Mouse (Mus musculus) forebrain, postnatal 0 days (tissue): ENCODE results near the gene Il17ra. TPM values are rescaled to one million over a fixed set of nuclear protein-coding genes. Genes with fewer than 3 reads are reported as not detected.

ENCODE experiments used
- ATAC-seq: fragments of 200-750 bp; cut with Nextera tagmentation; 2 replicates; pipeline ENCODE4 v1.8.0; 2017; ENCODE audit warnings: mild to moderate bottlenecking, moderate library complexity
- DNase-seq: peaks from one replicate; pipeline ENCODE4 v3.0.0-alpha.2; 2015
- H3K27ac ChIP-seq: fragments of 300-500 bp; sonication (generic); 2 replicates; pipeline ENCODE4 v1.5.1; 2014; ENCODE audit warnings: low read depth, mild to moderate bottlenecking, antibody characterized with exemption, low read length, moderate library complexity, mixed read lengths
- H3K27me3 ChIP-seq: fragments of 300-500 bp; sonication (generic); 2 replicates; pipeline ENCODE4 v1.6.1; 2014; ENCODE audit warnings: mild to moderate bottlenecking, low read length, mixed read lengths; ENCODE audit not compliant: insufficient read depth
- H3K36me3 ChIP-seq: fragments of 300-500 bp; sonication (generic); 2 replicates; pipeline ENCODE4 v1.6.1; 2014; ENCODE audit warnings: mild to moderate bottlenecking, moderate library complexity; ENCODE audit not compliant: insufficient read depth
- H3K4me1 ChIP-seq: fragments of 300-500 bp; sonication (generic); 2 replicates; pipeline ENCODE4 v1.6.1; 2014; ENCODE audit warnings: antibody characterized with exemption; ENCODE audit not compliant: insufficient read depth
- H3K4me2 ChIP-seq: fragments of 300-500 bp; sonication (generic); 2 replicates; pipeline ENCODE4 v1.6.1; 2014; ENCODE audit warnings: low read depth, mild to moderate bottlenecking, moderate library complexity
- H3K4me3 ChIP-seq: fragments of 300-500 bp; sonication (generic); 2 replicates; pipeline ENCODE4 v1.5.1; 2014; ENCODE audit warnings: low read depth, low read length, mixed read lengths
- H3K9ac ChIP-seq: fragments of 300-500 bp; sonication (generic); 2 replicates; pipeline ENCODE4 v1.6.1; 2014; ENCODE audit warnings: mild to moderate bottlenecking
- H3K9me3 ChIP-seq: fragments of 300-500 bp; sonication (generic); 2 replicates; pipeline ENCODE4 v1.6.1; 2016; ENCODE audit warnings: low read length
- CTCF ChIP-seq: sonication (generic); IDR thresholded peaks from 2 replicates; pipeline ENCODE4 v1.5.1; 2016; ENCODE audit warnings: antibody characterized with exemption, control low read depth, low read depth
- WGBS: fragments of 180-500 bp; shearing (Covaris S2); extraction: QIAGEN DNeasy Blood & Tissue Kit; methylation state at CpG from one replicate; pipeline ENCODE4 v1.1.7; 2014; 5-methylcytosine and 5-hydroxymethylcytosine counted together
- polyA plus RNA-seq: library from polyadenylated mRNA; unstranded; fragments of >200 nt; fragmentation: Nextera tagmentation; extraction: Ambion mirVana; gene quantifications from 2 replicates; pipeline ENCODE4 v1.2.1, GENCODE M21; 2015
- total RNA-seq: library from RNA; depleted of rRNA; stranded (reverse); fragments of >200 nt; gene quantifications from 2 replicates; pipeline ENCODE4 v1.2.3, GENCODE M21; 2014

Il17ra gene
- total and polyA plus RNA-seq, 2 experiments from 2014 or later = 3.2 to 4.2 TPM

GRCm38 (mm10) chr6:120453103-120453445, 10.0 kb upstream of the Il17ra start:
- no peak for DNase-seq
- Histone ChIP-seq H3K4me1 (no peaks in the 10 kb centered on the region), H3K9me3 (no peaks in the 10 kb centered on the region), H3K4me3 (no peak overlapping the region), H3K27me3 (no peaks in the 10 kb centered on the region), H3K27ac (no peak overlapping the region), H3K4me2 (no peak overlapping the region), H3K36me3 (no peaks in the 10 kb centered on the region), H3K9ac (no peak overlapping the region)
- TF ChIP-seq CTCF = no peak
- ATAC-seq = no peak
- WGBS = 90% methylated on average over 5 of the region's 5 CpGs

DNA sequence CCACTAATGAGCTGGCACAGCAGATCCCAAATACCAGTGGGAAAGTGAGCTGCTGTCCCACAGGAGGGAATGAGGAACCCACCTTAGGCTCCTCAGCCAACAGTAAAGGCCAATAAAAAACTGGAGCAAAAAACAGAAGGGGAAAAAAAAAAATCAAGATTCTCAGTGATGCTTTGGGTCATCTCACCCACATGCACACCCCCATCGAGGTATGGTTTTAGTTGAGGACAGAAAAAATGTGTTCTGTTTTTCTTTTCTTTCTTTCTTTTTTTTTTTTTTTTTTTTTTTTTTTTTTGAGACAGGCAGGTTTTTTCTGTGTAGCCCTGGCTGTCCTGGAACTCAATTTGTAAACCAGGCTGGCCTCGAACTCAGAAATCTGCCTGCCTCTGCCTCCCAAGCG, 9.5 kb upstream of the Il17ra start:
- ATAC-seq (no peak), DNase-seq (no peak)
- H3K27me3 ChIP-seq = no peaks in the 10 kb centered on the region
- H3K9me3 ChIP-seq = no peaks in the 10 kb centered on the region
- H3K4me2 ChIP-seq = no peak overlapping the region
- 91% methylated on average over 3 of the region's 3 CpGs for WGBS
- no peak overlapping the region for H3K27ac ChIP-seq
- no peak for TF ChIP-seq CTCF
- H3K4me3 ChIP-seq = no peak overlapping the region
- no peak overlapping the region for H3K9ac ChIP-seq
- no peaks in the 10 kb centered on the region for H3K36me3 ChIP-seq
- no peaks in the 10 kb centered on the region for H3K4me1 ChIP-seq

- Histone ChIP-seq H3K27me3 (no peaks in the 10 kb centered on the region), H3K9me3 (no peaks in the 10 kb centered on the region), H3K36me3 (no peaks in the 10 kb centered on the region), H3K4me3 (no peak overlapping the region), H3K9ac (no peak overlapping the region), H3K4me1 (no peaks in the 10 kb centered on the region), H3K27ac (no peak overlapping the region), H3K4me2 (no peak overlapping the region)
- ATAC-seq (no peak), DNase-seq (no peak)
- 69% methylated on average over 11 of the region's 11 CpGs for WGBS
- TF ChIP-seq CTCF = no peak
Measured at GRCm38 (mm10) chr6:120454627-120455077, 8.4 kb upstream of the Il17ra start.

DNA sequence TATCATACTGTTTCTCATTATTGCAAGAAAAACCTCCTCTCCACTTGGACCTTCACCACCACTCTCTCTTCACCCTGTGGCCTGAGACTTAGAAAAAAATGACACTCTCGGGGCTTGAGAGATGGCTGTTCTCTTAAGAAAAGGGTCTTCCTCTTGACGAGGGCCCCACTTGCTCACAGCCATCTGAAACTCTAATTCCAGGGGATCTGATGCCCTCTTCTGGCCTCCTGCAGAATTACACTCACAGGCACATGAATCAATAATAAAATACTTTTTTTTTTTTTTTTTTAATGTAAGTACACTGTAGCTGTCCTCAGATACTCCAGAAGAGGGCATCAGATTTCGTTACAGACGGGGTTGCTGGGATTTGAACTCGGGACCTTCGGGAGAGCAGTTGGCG, 6.0 kb upstream of the Il17ra start:
- Histone ChIP-seq H3K4me2 (no peak overlapping the region), H3K9ac (no peak overlapping the region), H3K9me3 (no peaks in the 10 kb centered on the region), H3K27me3 (no peaks in the 10 kb centered on the region; the same call in 1 of the 2 replicates), H3K27ac (no peak overlapping the region), H3K36me3 (no peaks in the 10 kb centered on the region), H3K4me3 (no peak overlapping the region), H3K4me1 (no peaks in the 10 kb centered on the region)
- no peak for DNase-seq
- 67% methylated on average over 7 of the region's 7 CpGs for WGBS
- no peak for ATAC-seq
- TF ChIP-seq CTCF = peak; percentile 28; the same call in 1 of the 2 replicates

DNA sequence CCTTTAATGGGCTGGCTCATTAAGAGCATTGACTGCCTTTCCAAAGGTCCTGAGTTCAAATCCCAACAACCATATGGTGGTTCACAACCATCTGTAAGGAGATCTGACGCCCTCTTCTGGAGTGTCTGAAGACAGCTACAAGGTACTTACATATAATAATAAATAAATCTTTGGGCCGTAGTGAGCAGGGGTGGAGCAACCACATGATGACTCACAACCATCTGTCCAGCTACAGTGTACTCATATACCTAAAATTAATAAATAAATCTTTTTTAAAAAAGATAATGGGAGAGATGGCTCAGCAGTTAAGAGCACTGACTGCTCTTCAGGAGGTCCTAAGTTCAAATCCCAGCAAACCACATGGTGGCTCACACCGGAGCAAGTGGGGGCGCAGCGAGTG, 5.3 kb upstream of the Il17ra start:
- DNase-seq (no peak), ATAC-seq (no peak)
- no peaks in the 10 kb centered on the region for H3K9me3 ChIP-seq
- TF ChIP-seq CTCF = no peak
- H3K27ac ChIP-seq = no peak overlapping the region
- WGBS = 93% methylated on average over 5 of the region's 5 CpGs
- H3K27me3 ChIP-seq = peaks cover 7% of the 10 kb centered on the region
- H3K4me2 ChIP-seq = no peak overlapping the region
- H3K9ac ChIP-seq = no peak overlapping the region
- H3K36me3 ChIP-seq = no peaks in the 10 kb centered on the region
- no peak overlapping the region for H3K4me3 ChIP-seq
- no peaks in the 10 kb centered on the region for H3K4me1 ChIP-seq

GRCm38 (mm10) chr6:120461217-120461616, 1.8 kb upstream of the Il17ra start:
- 72% methylated on average over 15 of the region's 15 CpGs for WGBS
- H3K4me1 ChIP-seq = no peaks in the 10 kb centered on the region
- ATAC-seq (no peak), DNase-seq (no peak)
- TF ChIP-seq CTCF = no peak
- H3K4me3 ChIP-seq = no peak overlapping the region
- H3K36me3 ChIP-seq = no peaks in the 10 kb centered on the region
- H3K27ac ChIP-seq = no peak overlapping the region
- no peak overlapping the region for H3K4me2 ChIP-seq
- H3K27me3 ChIP-seq = peaks cover 17% of the 10 kb centered on the region
- H3K9ac ChIP-seq = no peak overlapping the region
- no peaks in the 10 kb centered on the region for H3K9me3 ChIP-seq

DNA sequence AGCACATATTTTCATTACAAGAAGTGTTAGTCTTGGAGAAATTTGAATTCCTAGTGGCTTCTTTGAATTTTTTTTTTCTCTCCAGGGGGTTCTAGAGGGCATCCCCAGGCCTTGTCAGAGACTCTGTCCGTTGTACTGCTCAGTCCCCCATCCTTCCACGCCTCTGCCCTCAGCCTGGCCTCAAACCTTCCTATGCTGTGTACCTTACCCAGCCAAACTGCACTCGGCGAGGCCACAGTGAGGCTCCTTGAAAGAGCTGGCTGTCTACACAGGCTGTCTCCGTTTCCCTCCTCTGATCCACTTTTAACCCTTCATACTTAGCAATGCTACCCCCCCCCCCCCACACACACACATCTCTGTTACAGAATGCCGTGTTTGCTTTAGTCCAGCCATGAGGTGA, 796 bp upstream of the Il17ra start:
- Histone ChIP-seq H3K4me2 (no peak overlapping the region), H3K4me1 (no peaks in the 10 kb centered on the region), H3K27me3 (peaks cover 17% of the 10 kb centered on the region), H3K9me3 (no peaks in the 10 kb centered on the region), H3K36me3 (no peaks in the 10 kb centered on the region), H3K4me3 (no peak overlapping the region), H3K27ac (no peak overlapping the region), H3K9ac (no peak overlapping the region)
- DNase-seq (no peak), ATAC-seq (no peak)
- no peak for TF ChIP-seq CTCF
- WGBS = 51% methylated on average over 6 of the region's 6 CpGs

- 5% methylated on average over 11 of the region's 11 CpGs for WGBS
- H3K4me1 ChIP-seq = no peaks in the 10 kb centered on the region
- peaks cover 17% of the 10 kb centered on the region for H3K27me3 ChIP-seq
- ATAC-seq (no peak), DNase-seq (peak; percentile 46)
- peak overlapping the region; percentile 51 for H3K4me3 ChIP-seq
- no peaks in the 10 kb centered on the region for H3K36me3 ChIP-seq
- 0 out of 2 replicates have a peak overlapping the region, but pooled peaks have one; percentile 49 for H3K9ac ChIP-seq
- TF ChIP-seq CTCF = no peak
- no peak overlapping the region for H3K27ac ChIP-seq
- no peaks in the 10 kb centered on the region for H3K9me3 ChIP-seq
- peak overlapping the region; percentile 53 for H3K4me2 ChIP-seq
Measured at GRCm38 (mm10) chr6:120463884-120464283, 837 bp downstream of the Il17ra start.
